Mouse (Mus musculus): ENCODE measurements at regions not wholly inside any gene's neighbourhood (a gene's known extent, or its start where the extent isn't known, plus 50 kb on each side); places are given as distances from the start of the nearest gene placed in this dataset.
A peak's percentile ranks its signal among the peaks of the same experiment; 100 is the strongest.

DNA sequence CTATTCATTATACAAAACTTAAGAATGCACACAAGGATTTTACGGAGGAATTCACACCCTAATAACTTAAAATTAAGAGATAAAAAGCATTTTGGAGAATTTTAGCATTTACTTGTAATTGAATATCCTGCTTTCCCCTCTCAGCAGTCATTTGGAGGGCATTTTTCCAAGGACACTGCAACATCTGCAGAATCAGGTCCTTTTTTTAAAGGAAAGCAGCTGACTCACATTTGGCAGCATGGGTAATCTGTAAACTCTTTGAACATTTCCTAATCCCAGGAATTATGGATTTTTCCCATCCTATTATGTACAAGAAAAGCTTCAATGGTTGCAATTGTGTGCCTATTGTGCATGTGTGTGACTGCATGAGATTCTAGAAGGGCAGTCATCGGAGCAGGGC, 112.0 kb downstream of the Gm19410 start:
- no peak for DNase-seq (ENCODE audit: extremely low spot score)

DNA sequence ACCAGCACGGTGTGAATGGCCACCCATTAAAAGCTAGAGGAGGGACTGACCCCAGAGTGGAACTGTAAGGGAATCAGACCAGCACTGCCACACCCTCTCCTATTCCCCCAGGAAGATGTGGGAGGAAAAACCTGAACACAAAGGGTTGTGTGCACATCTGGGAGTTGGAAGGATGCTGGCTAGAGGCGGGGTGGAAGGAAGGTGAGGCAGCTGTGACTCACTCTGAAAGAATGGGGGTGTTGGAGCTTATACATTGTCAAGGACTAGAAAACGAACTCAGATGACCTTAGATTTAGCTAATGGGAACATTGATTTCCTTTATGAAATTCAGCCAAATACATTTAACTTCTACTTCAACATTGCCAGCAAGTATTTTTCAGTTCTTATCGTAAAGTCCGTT, 116.2 kb downstream of the Gm19410 start:
- no peak for DNase-seq (ENCODE audit: extremely low spot score)

DNA sequence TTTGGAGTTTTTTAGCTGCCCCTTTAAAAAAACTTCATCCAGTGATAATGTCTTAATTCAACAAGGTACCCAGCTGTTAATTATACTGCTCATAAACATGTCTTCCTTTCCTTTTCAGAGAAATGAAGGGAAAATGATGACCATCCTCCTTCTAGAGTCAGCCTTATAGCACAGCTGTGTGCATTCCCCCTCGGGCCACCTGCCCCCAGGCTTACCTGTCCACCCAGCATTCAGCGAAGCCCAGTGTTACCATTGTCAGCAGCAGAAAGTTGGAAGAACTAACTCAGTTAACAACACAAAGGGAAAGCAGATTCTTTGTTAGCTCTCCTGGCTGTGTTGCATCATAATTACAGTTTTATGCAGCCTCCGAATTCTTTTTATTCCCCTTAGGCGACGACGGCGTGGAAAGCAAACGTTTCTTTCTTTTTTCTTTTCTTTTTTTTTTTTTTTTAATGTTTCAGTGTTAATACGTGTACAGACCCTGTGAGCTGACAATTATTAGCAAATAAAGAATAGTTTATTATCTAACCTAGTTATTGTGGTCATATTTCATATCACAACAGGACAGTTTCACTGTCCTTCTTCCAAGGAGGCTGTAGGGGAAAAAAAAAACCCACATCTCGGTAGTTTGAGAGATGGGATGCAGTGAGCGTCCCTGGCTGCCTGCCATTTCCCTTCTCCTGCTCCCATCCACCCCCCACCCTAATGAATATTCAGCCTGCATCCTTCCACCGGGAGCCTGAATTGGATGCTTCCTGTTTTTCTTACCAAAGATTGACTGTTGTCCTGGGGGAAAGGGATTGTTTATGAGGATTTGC, 117.3 kb downstream of the Gm19410 start:
- no peak for DNase-seq (ENCODE audit: extremely low spot score)

DNA sequence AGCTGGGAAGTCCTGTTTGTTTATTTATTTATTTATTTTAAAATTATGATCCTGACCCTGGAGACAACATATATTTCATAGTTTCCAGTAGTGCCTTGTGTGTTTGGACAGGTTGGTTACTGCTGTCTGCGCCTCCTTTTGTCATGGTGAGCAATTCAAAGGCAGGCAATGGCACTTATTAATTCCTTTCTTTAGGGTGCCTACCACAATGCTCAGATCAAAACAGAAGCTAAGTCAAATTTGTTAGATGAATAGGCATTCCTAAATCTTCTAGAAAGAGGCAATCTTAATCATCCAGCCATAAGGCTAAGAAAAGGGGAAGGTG, 117.8 kb downstream of the Gm19410 start:
- no peak for DNase-seq (ENCODE audit: extremely low spot score)

DNA sequence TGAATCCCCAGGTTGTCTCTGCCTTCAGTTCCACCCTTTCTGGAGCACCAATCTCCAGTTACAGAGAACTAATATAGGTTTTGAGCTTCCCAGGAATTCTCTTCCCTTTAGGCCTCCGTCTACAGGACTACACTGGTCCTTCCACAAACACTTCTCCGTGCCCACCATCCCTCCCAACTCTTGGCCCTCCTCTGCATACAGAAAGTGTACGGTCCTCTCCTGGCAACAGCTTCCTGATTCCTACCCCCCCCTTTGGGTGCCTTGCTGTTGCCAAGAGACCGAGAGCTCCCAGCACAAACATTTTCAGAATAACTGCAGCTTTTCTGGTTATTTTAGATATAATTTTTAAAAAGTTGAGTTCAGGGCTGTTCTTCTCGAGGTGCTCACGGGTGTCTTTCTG, 119.0 kb downstream of the Gm19410 start:
- DNase-seq (ENCODE audit: extremely low spot score), result no peak

DNA sequence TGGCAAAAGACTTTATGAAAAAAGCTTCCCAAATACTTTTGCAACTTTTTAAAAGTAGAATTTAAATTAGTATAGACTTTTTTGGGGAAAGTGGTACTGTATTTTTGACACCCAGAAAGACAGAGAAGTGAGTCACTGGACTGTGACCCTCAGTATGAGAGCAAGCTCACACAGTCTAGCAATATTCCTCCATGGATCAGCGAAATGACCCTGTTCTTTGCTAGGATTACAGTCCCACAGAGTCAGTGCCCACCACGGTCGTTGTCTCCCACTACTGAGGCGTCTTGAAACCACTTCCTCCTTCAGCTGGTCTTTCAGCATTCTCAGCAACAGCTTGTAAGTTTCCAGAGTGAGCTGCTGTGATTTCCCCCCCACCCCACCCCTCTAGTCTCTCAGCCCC, 124.5 kb downstream of the Gm19410 start:
- DNase-seq (ENCODE audit: extremely low spot score), result no peak

DNA sequence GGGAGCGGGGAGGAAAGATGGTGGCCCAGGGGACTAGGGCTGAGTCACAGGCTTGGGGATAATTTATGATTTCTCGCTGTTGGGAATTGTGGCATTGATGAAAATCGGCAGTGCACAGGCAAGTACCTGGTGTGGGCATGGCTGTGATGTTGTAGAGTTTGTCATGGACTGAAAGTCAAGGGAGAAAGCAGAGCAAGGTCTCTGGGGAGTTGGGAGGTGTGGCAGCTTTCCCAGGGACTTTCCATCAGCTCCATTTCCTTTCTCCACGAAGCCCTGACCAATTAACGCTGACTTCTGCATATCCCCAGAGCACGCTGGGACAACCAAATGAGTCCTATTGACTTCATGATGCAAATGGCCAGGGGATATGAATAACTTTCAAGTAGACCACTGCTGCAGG, 126.2 kb downstream of the Gm19410 start:
- no peak for DNase-seq (ENCODE audit: extremely low spot score)

DNA sequence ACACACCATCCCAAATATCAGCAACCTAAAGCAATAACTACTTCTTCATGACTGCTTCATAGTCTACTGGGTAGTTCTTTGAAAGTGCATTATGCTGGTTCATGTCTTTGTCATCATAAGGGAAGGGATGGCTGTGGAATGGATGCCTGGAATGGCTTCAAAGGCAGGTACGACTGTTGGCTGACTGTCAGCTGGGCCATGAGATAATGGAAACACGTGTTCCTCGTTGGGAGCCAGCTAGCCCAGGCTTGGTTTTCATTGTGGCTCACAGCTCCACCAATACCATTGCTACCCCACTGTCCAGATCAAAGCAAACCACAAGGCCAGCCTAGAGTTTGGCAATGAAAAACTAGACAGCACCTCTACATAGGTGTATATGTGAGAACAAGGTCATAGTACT, 132.9 kb downstream of the Gm19410 start:
- no peak for DNase-seq (ENCODE audit: extremely low spot score)

DNA sequence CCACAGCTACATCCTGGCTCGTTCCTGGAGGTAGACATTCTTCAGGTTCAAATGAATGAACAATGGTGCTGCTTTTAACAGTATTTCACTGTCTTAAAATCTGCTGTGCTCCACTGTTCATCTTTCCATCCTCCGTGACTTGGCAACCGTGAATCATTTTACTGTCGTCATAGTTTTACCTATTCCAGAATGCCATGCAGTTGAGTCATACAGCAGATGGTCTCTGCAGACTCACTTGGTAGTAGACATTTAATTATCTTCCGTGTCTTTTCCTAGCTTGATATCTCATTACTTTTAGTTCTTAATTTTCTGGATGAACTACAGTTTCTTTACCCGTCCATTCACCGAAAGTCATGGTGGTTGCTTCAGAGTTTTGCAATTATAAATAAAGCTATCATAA, 135.9 kb downstream of the Gm19410 start:
- DNase-seq (ENCODE audit: extremely low spot score), result no peak

DNA sequence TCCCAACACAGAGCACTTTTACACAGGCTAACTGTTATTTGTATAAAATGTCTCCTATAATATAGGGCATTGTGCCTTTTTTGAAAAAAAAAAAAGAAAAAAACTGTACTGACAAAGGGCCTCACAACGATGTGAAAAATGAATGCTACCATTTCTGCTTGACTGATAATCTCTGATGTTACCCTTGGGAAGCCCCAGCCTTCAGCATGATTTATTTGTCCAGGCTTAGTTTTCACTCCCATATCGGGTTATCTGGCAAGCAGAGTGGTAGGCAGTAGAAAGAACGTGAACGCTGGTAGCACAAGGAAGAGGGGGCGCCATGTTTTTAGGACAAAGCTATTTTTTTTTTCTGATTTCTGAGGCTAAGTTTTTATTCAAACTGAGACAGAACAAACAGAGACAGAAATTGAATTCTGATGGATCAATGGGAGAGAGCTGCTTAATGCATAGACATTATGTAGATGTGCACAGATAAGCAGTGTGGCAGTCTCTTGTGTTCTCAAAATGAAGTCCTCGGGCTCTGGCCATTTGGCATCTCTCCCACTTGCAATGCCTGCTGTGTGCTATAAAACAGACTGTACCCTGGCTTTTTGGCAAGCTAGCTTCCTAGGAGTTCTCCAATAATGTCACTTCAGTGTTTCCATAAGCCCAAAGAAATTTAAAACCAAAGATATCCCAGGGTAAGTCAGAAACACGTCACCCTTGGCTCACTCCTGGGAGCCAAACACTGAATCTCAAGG, 139.3 kb downstream of the Gm19410 start:
- DNase-seq (ENCODE audit: extremely low spot score), result no peak

DNA sequence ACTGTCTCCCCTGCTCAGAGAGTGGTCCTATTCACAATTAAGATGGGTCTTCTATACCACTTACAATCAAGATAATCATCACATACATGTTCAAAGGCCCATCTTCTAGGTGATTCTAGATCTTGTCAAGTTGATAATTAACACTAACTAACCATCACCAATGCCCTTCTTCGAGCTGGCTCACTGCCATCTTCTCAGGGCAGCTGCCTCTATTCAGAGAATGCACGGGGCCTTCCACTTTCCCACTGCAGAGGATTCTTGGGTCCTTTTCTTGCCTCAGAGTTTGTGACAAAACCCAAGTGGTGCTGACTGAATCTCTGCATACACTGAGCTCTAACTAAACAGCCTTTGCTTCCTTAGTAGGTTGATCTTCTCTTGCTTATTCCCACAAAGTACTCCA, 142.4 kb downstream of the Gm19410 start:
- no peak for DNase-seq (ENCODE audit: extremely low spot score)

DNA sequence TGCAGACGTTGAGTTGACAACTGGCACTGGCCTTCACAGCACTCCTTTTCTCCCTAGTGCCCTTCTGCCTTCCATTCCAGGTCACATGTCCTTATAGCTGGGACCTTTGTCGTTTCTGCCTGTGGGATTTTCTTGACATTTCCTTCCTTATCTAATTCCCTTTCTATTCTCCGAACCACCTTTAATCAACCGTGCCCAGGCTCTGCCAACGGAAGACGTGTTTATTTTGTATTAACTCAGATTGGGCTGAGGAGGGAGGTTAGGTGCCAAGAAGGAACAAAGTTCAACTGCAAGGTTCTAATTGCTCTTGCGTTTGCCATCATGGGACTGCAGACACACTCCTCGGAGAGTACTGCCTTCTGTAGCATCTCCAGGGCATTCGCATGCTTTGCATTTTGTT, 146.7 kb downstream of the Gm19410 start:
- no peak for DNase-seq (ENCODE audit: extremely low spot score)

DNA sequence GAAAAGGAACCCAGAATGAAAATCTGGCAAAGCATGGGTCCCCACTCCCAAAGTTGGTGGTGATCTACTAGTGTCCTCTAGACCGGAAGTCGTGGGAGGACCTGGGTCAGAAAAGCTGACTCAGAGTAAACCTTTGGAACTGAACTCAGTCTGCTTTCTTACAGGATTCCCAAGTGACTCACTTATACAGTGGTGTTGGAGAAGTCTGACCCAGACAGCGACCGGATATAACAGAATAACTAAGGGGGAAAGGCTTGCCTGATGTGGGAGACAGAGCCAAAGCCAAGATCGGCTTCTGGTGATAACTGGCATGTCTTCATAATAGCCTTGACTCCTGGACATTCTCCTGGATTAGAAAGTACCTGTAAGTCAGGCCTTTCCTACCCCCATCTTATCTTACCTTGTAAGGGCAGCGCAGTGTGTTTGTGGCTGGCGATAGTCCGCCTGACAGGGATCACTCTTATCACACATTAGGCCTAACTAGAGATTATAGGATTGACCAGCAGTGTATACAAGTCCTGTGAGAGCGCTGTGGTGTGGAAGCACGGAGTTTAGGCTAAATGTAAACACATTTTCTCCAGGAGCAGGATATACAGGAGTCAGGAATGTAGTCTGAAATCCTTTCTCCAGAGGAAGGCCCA, 150.4 kb downstream of the Gm19410 start:
- DNase-seq (ENCODE audit: extremely low spot score), result no peak

DNA sequence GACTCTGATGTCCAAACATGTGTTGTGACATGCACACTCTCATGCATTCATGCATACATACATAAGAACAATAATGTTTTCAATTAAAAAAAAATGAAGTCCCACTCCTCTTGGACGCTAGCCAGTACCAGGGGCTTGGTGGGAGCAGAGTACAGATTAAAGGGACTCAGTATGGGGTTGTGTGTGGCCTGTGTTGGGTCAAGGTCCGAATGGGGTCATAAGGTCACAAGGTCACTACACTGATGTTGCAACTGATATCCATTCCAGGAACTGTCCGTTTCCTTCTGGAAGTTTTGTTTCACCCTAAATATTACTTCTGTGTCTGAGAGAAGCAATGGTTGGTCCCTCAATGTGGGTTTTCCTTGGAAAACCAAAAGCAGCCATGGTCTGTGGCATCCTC, 152.0 kb downstream of the Gm19410 start:
- DNase-seq (ENCODE audit: extremely low spot score), result no peak

DNA sequence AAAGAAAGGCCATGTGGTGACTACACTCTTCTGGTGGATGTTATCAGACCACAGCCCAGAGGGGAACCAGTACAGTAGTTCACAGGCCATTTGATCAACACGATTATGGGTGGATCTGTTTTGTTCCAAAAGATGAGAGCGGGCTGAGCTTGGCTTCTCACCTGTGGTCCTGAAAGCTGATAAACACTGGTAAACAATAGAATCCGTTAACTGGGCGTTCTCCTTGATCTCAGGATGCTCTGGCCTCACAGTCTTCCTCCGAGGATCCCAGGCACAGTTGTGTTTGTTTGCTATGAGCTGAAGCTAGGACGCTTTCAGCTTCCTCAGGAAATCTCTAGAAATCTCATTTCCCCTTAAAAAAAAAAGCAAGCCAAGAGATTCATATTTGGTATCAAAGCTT, 153.9 kb downstream of the Gm19410 start:
- DNase-seq (ENCODE audit: extremely low spot score), result no peak

DNA sequence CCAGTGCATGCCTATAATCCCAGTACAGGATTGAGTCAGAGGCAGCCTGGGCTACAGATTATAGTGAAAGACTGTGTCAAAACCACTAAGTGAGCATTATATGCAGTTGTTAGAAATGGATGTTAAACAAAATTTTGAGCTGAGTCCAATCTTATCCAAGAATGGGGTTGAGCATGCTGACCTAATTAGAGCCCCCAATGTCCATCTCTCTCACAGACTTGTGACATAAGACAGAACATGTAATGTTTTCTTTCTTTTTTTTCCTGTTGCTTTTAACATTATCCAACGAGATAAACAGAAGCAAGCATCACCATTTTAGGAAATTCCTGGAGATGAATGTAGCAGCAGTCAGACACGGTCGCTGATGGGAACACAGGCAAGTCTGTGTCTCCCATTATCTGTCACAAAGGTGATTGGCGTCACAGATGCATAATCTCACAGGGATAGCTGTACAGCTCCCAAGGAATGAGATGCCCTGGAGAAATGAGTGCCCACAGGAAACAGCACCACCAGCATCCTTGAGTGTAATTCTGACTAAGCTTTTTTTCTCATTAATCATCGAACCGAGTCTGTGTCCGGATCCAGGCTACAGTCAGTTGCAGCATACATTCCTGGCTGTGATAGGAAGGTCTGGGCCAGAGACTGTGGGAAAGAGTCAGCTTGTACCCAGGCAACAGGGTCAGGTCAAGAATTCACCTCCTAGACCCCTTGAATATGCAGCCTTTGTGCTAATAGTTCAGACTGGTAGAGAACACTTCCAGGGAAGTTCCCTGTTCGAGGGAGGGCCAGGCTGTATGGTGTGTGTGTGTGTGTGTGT, 154.5 kb downstream of the Gm19410 start:
- peak; percentile 64 for DNase-seq (ENCODE audit: extremely low spot score)

DNA sequence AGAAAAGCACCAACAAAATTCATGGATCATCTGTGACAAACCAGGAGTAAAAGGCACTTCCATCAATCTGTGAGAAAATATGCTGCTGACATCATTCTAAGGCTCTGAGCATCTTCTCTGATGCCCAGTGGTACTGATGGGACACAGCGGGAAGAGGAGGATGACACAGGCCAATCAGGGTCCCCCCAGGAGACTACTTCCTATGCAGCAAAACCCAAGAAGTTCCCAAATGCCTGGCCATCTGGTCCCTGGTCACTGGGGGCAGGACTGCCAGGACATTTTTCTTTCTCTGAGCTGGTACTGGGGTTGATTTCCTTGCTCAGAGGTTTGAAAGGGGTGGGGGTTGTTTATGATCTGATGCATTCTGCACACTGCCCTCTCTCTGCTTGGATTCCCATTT, 158.4 kb downstream of the Gm19410 start:
- no peak for DNase-seq (ENCODE audit: extremely low spot score)

DNA sequence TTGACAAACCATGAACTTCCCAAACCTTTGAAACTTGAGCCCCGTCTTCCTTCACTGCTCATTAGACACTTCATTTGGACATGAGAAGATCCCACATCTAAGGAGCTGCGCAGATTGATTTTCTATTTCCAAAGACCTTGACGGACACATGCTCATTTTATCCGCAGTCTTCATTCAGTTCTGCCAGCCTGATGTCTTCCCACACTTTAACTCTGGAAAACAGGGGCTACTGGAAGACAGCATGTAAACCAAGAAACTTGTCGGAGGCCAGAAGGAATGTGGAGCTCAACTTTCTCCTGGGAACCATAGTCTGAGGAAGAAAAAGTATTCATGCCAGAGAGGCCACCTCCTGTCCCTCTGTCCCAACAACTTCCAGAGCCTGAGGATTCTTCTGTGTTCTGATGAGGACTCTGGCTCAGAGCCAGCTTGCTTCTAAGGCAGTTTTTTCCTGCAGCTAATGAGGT, 161.8 kb downstream of the Gm19410 start:
- no peak for DNase-seq (ENCODE audit: extremely low spot score)

DNA sequence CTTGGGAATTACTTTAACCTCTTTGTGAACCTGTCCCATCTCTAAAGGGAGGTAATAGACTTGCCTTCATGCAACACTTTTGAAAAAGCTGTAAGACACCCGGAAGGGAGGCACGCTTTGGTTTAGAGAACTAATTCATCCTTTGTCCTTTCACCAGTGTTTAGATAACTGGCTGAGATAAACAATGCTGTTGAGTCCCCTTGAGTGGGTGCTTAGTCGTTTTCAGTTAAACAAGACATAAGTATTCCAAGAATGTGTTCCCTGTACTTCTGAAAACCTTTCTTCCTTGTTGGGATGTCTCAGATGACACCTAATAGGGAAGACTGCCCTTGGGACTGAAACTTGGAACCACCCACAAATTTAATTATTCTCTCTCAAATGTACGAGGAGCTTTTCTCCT, 164.7 kb downstream of the Gm19410 start:
- DNase-seq (ENCODE audit: extremely low spot score), result no peak

DNA sequence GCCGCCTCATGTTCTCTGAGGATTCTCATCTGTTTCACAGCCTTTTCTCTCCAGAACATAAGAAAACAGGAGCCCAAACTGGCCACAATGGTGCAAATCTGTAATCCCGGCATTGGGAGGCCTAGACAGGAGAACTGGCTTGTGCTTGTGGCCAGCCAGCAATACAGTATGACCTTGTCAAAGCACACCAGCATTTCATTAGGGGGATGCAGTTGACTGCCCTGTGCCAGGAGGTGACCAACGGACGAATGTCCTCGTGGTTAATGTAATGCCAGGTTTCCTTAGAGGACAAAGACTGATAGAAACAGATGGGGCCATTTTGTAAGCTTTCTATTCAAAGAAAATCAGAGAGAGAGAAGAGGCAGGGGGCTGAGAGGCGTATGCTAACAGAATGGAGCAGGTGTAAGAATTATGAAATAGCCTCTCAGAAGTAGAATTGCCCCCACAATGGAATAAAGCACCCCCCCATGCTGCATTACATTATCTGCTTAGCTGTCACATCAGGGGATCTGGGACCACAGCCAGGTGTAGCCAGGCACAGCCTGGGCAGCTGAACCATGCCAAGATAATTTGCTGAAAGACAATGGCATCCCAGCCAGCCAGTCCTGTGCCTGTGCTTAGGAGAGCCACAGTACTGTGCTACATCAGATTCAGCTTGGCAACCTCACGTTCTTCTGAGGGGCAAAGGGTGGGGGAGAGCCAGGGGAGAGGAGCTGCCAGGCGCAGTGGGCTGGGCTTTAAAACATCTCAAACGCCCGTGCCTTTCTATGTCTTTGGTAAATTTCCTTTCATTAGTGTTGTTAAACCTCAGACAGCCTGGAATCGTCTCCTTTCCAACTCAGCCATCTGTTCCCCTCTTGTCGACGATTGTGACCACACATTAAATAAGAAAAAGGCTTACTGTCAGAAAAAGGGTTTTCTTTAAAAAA, 167.9 kb downstream of the Gm19410 start:
- no peak for DNase-seq (ENCODE audit: extremely low spot score)

DNA sequence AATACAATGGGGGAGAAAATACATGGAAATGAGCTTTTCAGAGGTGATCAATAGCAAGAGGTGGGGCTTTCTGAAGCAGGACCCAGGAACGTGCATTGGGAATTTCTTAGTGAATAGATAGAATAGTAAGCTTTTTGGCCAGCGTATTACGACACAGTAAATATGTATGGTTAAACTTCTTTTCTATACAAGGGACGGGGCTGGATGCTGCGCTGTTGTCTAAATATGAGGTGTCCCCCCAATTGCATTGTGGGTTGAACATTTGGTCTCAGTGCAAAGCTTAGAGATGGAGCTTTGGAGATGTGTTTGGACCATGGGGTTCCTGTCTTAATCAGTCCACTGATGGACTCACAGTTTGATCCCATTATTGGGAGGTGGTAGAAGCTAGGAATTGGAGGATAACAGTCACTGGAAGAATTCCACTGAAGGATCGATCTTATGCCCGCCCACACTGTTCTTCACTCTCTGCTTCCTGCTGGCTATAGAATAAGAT, 168.6 kb downstream of the Gm19410 start:
- no peak for DNase-seq (ENCODE audit: extremely low spot score)
